Mouse (Mus musculus) left cerebral cortex, adult 2 months (tissue): ENCODE results near the gene Map2k1. TPM values are rescaled to one million over a fixed set of nuclear protein-coding genes. Genes with fewer than 3 reads are reported as not detected.

Experiments used
- DNase-seq, 2 experiments: peaks; one replicate each; pipeline ENCODE4 v3.0.0; 2021 to 2022; ENCODE audit warnings: low spot score in 2 of 2, mixed read lengths in 1 of 2; ENCODE audit errors: extremely low spot score in 1 of 2
- H3K27ac ChIP-seq: fragments of 200-600 bp; 2 replicates; pipeline ENCODE4 v1.8.1; 2022
- H3K4me3 ChIP-seq: fragments of 200-600 bp; 2 replicates; pipeline ENCODE4 v1.8.1; 2022
- CTCF ChIP-seq: fragments of 200-600 bp; IDR thresholded peaks from 2 replicates; pipeline ENCODE4 v1.8.1; 2022; ENCODE audit warnings: antibody characterized with exemption, mild to moderate bottlenecking, moderate library complexity
- intact Hi-C: fragments of 180-260 bp; cut with DNase I; formaldehyde crosslinking; loops from one replicate; pipeline ENCODE4 v1.15.1; 2025
- total RNA-seq, 2 experiments: library from RNA; stranded (reverse); gene quantifications; 2 replicates each; pipeline ENCODE4 v1.2.3; 2021

The Map2k1 gene
- total RNA-seq, 2 experiments from 2014 or later, result 286 to 295 TPM

DNA sequence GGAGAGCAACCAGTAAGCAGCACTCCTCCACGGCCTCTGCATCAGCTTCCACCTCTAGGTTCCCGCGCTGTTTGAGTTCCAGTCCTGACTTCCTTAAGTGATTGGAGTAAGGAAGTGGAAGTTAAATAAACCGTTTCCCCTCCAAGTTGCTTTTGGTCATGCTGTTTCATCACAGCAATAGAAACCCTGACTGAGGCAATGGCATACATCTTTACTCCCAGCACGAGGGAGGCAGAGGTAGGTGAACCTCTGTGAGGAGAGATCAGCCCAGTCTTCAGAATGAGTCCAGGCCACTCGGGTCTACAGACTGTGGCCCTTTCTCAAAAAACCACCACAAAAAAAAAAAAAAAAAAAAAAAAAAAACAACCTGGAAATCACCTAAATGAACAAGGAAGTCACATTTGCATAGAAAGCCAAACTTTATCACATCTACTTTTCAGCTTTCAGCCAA lies 11.0 kb downstream of the Map2k1 start:
- intact Hi-C loops, result no loop called here
- H3K27ac ChIP-seq, result no peak overlapping the region
- TF ChIP-seq CTCF, result no peak
- no peak for DNase-seq
- H3K4me3 ChIP-seq, result no peak overlapping the region

DNA sequence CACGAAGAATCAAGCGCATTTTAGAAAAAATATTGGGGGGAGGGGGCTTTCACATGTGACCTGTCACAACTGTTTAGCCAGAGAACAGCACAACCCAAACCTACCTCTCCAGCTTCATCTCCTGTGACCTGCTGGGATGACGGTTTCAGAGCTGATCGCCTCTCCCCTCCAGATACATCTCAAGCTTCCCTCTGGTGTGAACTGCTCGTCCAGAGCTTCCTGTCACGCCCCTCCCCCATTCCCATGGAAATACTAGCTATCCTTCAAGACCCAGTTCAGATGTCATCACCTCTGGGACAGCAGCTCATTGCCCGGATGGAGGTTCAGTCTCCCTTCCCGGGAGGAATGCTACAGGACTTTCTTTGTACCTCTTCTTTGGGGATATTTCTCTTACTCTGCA lies 12.8 kb downstream of the Map2k1 start:
- intact Hi-C loops, result no loop called here
- Histone ChIP-seq H3K27ac (no peak overlapping the region), H3K4me3 (no peak overlapping the region)
- no peak for TF ChIP-seq CTCF
- no peak for DNase-seq

DNA sequence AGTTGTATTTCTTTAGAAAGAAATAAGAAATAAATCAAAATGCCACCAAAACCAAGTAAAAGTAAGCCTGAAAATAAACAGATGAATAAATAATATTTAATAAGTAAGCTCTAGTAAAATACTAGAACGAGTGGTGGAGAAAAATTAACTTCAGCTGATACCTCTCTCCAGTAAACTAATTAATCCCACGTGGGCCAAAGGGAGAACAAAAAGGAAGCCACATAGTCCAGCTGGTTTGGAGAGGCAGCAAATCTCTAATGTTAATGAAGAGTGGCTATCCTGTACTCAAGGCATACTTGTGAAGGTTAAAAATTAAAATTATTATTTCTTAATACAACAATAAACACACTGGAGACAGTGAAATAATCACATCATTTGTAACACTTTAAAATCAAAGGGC lies 13.3 kb downstream of the Map2k1 start:
- no peak overlapping the region for H3K27ac ChIP-seq
- no peak for TF ChIP-seq CTCF
- H3K4me3 ChIP-seq, result no peak overlapping the region
- intact Hi-C loops, result no loop called here
- DNase-seq, result no peak

DNA sequence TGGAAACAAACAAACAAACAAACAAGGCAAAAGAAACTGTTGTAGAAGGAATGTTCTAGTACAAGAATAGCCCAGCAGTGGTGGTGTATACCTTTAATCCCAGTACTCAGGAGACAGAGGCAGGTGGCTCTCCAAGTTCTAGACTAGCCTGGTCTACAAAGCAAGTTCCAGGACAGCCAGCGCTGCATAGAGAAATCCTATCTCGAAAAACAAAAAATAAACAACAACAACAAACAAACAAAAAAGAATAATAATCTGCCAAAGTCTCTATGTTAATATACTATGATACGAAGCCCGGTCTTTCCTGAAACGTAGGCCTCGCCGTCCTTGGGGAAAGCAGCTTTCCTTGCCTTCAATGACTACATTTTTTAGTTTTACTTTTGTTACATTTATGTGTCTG lies 17.4 kb downstream of the Map2k1 start:
- no peak for TF ChIP-seq CTCF
- no peak for DNase-seq
- Histone ChIP-seq H3K4me3 (no peak overlapping the region), H3K27ac (no peak overlapping the region)
- intact Hi-C loops, result no loop called here

DNA sequence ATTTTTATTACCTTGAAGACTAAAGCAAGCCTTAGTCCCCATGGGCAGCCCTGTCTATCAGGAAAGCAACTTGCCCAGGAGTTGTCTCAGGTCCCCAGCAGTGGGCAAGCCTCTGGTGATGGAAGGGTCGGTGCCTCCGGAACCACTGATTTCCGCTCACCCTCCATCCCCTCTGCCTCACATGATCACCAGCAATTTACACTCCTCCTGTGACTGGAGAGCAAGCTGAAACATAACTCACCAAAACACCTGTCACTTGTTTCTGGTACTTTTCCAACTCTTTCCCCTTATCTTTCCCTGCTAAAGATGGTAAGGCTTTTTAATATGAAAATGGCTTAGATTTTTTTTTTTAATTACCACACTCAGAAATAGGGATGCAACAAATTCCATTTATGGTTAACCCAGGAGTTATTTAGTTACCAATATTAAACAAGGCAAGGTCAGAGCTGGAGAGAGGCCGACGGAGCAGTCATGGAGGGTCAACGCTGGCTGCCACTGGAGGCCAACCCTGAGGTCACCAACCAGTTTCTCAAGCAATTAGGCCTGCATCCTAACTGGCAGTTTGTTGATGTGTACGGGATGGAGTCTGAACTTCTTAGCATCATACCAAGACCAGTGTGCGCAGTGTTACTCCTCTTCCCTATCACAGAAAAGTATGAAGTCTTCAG lies 18.5 kb downstream of the Map2k1 start, which contains the start of gene Uchl4:
Gene Uchl4, plus strand, starts transcription at position 434 of the 668 bp plus-strand sequence.
- 0 out of 2 replicates have a peak within 1 kb of the TSS, but pooled peaks have one; percentile 34 for H3K27ac ChIP-seq
- no peak for TF ChIP-seq CTCF
- H3K4me3 ChIP-seq, result no peak within 1 kb of the TSS
- no peak for DNase-seq
- intact Hi-C loops, result no loop called here

DNA sequence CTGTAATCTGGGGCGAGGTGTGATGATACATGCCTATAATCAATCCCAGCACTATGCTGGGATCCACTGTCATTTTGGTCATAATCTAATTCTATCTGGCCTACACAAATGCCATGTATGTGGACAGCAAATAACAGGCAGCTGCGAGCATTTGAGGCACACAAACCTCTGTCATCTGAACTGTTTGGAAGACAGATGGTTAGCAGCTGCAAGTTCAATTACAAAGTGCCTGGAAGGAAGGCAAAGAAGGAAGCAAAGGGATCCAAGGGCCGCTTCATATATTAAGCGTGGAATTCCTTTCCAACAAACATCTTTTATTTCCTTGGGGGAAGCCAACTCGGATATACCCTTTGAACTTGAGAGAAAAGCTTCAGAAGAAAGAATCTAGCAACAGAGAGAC lies 19.8 kb downstream of the Map2k1 start:
- intact Hi-C loops, result no loop called here
- H3K27ac ChIP-seq, result 0 out of 2 replicates have a peak overlapping the region, but pooled peaks have one; percentile 34

DNA sequence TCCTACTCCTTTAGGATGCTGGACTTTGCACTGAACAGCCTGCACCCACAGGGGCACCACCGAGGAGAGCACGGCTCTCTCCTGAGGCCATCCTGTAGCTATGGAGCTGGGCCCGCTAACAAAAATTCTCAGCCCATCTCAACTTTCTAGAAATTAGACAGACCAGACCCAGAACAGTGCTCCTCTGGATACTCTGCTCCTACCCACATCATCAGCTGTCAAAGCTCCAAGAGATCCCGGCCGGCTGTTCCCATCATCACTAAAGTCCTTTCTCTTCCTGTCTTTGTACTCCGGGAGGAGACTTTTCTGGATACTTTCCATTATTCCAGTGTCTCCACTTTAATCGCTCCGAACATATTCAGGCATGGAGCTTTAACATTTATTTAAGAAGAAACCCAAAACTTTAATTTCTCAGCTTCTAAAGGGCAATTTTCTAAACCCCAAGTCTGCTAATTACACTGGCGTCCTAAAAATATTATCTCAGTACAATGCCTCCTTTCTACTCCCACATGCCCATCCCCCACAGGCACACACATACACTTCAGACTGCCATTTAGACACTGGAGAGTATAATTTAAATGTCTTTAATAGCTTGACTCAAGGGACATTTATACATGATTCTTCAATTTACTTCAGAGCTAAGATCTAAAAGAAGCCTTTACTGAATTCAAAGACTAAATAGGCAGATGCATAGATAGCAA lies 21.0 kb downstream of the Map2k1 start:
- TF ChIP-seq CTCF, result no peak
- intact Hi-C loops, result no loop called here
- Histone ChIP-seq H3K4me3 (no peak overlapping the region), H3K27ac (peak overlapping the region; percentile 84)
- DNase-seq, result no peak

More for the DNA sequence above, 19.8 kb downstream of the Map2k1 start:
- no peak for DNase-seq
- no peak overlapping the region for H3K4me3 ChIP-seq
- TF ChIP-seq CTCF, result no peak

DNA sequence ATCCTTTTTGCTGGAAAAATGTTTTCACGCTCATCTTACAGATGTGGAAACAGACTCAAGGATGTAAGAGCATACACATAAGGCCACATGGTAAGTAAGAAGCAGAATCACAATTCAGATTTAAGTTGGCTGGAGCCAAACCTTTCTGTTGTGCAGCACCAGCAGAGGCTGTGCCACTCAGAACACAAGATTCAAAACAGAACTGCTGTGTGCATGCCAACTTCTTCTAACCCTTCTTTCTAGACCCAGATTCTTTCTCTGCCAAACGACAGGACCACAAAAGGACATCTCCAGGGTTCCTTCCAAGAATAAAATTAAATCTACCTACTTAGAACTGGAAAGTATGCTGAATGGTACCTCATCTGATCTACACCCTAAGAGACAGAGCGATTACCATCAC lies 21.8 kb downstream of the Map2k1 start:
- intact Hi-C loops, result loop anchor here (2.0 kb wide), 1 partner anchor 21 kb away; the partner anchor contains the start of gene Map2k1
- no peak for TF ChIP-seq CTCF
- Histone ChIP-seq H3K4me3 (no peak overlapping the region), H3K27ac (peak overlapping the region; percentile 84)
- DNase-seq, result no peak

DNA sequence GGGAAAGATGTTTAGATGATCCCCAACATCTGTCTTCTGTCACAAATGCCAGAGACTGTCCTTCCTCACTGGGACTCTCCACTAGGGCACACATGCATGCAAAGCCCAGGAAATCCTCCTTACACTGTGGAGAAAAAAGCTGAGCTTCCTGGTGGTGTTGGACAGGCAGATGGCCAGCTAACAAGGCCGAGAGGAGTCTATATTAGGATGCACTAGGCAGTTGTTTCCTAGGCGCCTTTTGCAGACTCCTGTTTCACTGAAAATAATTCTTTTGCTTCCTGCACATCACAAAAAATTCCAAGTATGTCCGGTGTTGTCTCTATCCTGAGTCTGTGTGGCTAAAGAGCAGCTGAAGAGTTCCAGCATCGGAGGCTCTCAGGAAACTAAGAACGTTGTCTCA lies 22.3 kb downstream of the Map2k1 start:
- DNase-seq, result no peak
- TF ChIP-seq CTCF, result peak; percentile 8
- peak overlapping the region; percentile 84; the same call in 1 of the 2 replicates for H3K27ac ChIP-seq
- H3K4me3 ChIP-seq, result no peak overlapping the region
- intact Hi-C loops, result loop anchor here (2.0 kb wide), 1 partner anchor 22 kb away; the partner anchor contains the start of gene Map2k1

DNA sequence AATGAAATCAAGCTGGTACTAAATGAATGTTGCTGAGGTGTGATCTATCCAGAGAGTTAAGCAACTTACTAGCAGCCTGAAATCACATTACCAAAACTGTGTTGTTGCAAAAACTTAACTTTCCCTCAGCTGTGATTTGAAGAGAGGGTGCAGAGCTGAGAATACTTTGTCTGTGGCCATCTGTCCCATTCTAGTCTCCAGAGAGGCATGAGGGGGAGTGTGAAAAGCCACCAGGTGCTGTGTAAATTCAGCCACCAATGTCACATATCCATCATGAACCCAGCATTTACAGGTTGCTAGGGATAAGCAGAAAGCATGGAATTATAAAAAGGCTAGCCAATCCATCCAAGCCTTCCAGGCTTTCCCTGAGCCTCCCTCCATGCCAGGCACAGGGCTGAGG lies 24.5 kb downstream of the Map2k1 start:
- DNase-seq, result no peak
- Histone ChIP-seq H3K27ac (peak overlapping the region; percentile 33), H3K4me3 (no peak overlapping the region)
- TF ChIP-seq CTCF, result no peak
- intact Hi-C loops, result no loop called here

DNA sequence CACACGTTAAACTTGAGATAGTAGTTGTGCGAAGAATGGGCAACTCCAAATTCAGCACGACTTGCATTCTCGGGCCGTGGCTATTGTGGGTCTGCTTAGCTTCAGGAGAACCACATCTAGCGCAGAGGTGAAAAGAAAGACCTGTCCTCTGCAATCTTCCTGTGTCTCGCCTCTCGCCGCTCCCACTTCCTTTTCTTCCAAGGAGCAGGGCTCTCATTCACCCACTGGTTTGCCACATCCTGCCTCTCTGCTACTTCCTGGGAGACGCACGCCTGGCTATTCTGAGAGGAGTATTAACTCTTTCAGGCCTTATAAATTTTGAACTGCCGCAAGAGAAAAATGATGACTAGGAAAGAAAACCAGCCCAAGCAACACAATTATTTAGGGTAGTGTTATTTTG lies 25.7 kb downstream of the Map2k1 start:
- TF ChIP-seq CTCF, result no peak

DNA sequence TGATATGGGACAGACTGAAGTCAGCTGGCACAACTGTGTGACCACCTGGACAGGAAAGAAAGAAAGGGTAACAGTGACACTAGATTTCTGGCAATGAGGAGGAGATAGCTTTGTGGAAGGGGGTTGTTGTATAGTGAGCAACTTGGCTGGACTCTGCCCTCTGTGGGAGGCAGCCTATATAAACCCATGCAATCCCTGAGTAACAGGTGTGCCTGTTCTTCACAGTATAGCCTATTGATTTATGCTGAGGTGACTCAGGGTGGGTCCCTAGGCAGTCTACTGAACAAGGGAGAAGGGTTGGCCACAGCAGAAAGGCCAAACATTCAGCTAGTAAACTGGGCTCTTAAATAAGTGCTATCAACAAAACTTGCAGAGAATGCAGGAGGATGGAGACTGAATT lies 27.6 kb downstream of the Map2k1 start:
- intact Hi-C loops, result no loop called here
- Histone ChIP-seq H3K4me3 (no peak overlapping the region), H3K27ac (no peak overlapping the region)
- no peak for DNase-seq
- TF ChIP-seq CTCF, result no peak

More for the DNA sequence above, 25.7 kb downstream of the Map2k1 start:
- no peak overlapping the region for H3K4me3 ChIP-seq
- intact Hi-C loops, result no loop called here
- no peak overlapping the region for H3K27ac ChIP-seq
- DNase-seq, result no peak

DNA sequence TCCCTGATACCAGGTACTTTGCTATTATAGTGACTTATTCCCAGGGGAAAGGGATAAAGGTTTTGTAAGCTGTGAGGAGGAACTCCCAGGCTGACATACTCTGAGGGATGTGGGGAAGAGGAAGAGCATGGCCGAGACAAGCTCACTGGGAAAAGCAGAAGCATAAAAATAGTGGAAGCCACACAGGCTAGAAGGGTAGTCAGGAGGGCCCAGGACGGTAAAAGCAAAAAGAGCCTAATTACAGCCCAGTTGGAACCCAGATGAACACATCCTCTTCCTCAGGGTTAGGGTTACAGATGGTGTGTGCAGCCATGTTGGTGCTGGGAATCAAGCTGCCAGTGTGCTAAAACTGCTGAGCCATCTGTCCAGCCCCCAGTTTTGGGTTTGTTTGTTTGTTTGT lies 31.3 kb downstream of the Map2k1 start:
- intact Hi-C loops, result no loop called here
- no peak for DNase-seq
- H3K4me3 ChIP-seq, result no peak overlapping the region
- H3K27ac ChIP-seq, result peak overlapping the region; percentile 44; the same call in 1 of the 2 replicates
- no peak for TF ChIP-seq CTCF
